Mouse (Mus musculus) heart, postnatal 0 days (tissue): Measurements from ENCODE around the gene Tagln.

Source experiments
- CTCF ChIP-seq: IDR thresholded peaks from 2 replicates; pipeline ENCODE4 v1.5.1; 2016; ENCODE audit warnings: antibody characterized with exemption, control low read depth, low read depth
- EP300 ChIP-seq: IDR thresholded peaks from 2 replicates; pipeline ENCODE4 v1.6.1; 2016; ENCODE audit warnings: antibody characterized with exemption, low read depth

DNA sequence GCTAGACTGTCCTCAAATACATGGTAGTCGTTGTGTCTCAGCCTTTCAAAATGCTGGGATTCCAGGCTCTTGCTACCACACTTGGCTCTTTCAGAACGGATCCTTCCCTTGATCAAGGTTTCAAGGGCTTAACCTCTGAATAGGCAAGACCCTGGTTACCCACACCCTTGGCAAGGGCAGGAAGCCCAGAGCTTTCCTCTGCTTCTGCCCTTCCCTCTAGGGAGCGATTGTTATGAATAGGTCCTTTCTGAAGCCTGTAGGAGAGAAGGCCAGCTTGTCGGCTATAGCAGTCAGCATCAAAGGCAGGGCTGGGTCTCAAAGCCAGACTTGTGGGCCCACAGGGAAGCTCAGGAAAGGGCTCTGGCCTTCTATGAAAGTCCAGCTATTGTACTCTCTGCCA is 23.0 kb upstream of the Tagln start:
- no peak for TF ChIP-seq EP300
- TF ChIP-seq CTCF: no peak
